Mouse (Mus musculus): ENCODE data around the gene Inpp4a.
A peak's percentile ranks its signal among the peaks of the same experiment; 100 is the strongest.

The Inpp4a gene

DNA sequence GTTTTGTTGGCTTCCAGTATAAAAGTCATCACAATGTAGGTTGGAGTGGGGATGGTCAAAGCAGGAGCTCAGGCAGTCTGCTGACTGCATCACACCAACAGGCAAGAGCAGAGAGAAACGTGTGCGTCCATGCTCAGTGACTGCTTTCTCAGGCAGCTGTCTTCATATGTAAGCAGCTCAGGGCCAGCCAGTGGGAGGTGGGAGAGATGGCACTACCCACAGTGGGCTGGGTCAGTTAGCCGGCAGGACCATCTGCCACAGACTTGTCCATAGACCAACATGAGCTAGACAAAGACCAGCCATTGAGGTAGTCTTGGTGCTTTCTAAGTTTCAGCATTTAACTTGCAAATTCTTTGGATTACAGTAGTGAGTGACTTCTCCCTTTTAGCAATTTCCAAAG lies 56.6 kb downstream of the Inpp4a start:
- DNase-seq (ENCODE audit: extremely low spot score), result no peak

DNA sequence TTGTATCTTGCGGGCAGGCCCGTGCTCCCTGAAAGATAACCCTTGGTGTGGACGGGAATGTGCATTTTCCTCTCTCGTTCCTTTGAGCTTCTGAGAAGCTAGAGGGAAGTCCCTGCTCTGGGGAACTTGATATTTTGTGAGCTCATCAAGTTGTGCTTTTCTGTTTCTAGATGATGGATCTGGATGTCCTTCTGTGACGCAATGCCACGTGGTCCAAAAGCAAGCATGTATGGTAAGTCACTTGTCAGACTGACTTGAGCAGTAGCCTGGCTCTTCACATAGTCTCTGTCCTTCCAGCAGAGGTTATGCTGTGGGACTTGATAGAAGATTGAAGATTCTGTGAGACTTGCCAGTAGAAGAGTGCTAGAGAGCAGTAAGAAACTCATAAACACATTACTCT lies 57.5 kb downstream of the Inpp4a start:
- DNase-seq (ENCODE audit: extremely low spot score), result no peak

DNA sequence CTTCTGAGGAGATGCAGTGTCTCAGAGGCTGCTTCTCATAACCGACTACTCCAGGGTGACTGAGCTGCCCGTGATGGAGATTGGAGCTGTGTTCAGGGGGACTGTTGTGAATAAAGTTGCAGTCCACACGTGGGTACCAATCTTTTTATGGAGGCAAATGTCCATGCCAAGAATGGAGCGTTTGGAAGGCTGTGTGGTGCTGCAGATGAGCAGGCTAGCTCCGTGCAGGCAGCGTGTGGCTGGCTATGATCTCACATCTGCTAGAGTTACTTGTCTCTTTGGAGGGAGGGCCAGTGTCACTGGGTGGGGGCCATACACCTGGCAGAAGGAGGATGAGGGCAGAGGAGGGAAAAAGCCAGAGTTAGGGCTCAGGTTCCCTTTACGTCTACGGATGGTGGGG lies 59.0 kb downstream of the Inpp4a start:
- no peak for DNase-seq (ENCODE audit: extremely low spot score)

DNA sequence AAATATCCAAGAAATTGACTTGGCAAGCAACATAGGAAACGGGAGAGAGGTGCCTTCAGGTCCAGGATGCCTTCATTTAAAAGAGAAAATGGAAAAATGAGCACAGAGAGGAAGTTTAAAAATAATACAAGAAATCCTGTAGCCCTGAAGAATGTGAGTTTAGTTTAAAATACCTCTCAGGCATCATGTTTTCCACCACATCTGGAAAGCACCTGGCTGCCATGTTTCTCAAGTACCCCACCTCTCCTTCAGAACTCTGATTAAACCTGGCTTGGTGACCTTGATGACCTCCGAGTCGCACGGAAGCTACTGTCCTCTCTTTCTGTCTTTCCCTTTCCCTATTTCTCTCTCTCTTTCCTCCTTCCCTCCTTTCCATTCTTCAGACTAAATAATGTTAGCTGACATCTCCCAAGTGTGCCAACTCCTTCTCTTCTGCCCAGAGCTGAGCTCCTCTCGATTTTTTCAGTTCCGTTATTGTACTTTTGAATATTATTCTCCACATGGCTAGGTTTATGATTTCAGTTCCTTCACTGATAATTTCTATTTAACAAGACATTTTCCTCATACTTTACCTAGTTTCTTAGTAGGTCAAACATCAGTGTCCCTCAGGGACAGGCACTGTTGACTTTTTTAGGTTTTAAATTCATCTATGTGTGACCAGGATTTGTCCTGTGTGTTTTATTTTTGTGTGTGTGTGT lies 59.9 kb downstream of the Inpp4a start:
- no peak for DNase-seq (ENCODE audit: extremely low spot score)

DNA sequence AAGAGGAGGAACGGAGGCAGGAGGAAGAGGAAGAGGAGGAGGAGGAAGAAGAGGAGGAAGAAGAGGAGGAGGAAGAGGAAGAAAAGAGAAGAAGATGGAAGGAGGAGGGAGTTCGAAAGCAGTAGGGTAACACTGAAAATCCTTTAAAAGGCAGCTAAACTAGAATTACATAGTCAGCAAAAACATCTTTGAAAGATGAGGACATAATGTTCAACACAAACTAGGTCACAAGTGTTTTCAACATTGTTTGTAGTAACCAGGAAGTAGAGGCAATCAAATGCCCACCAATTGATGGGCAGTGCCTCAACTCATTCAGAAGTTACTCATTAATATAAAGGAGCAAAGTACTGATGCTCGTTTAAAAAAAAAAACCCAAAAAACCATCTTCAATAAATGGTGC lies 61.1 kb downstream of the Inpp4a start:
- no peak for DNase-seq (ENCODE audit: extremely low spot score)

DNA sequence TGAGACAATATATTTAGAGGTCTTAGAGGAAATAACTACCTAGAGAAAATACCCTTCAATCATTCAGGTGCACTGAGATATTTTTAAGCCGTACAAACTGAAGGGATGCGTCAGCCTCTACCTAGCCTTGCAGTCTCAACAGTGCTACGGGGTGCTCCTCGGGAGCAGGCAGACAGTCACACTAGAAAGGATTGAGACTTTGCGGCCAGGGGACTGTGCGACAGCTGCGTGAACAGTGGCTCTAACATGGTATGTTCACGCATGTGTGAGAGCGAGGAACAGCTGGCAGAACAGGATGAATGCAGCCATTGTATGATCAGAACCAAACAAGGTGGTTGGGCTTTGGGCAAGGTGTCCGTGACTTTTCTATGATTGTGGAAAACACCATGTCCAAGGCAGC lies 63.1 kb downstream of the Inpp4a start:
- DNase-seq (ENCODE audit: extremely low spot score), result no peak

DNA sequence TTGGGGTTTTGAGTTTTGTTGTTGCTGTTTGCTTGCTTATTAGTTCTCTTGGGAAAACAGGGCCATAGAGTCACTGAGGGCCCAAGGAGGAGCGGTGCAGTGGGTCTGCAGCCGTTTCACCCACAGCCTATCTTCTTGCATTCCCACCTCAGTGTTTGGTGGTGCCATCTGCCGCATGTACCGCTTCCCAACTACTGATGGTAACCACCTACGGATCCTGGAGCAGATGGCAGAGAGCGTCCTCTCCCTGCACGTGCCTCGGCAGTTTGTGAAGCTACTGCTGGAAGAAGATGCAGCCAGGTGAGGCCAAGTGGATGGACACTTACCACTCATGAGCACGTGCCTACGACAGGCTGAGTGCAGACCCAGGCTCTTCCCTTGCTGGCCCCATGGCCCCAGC lies 68.5 kb downstream of the Inpp4a start:
- DNase-seq (ENCODE audit: extremely low spot score), result no peak

DNA sequence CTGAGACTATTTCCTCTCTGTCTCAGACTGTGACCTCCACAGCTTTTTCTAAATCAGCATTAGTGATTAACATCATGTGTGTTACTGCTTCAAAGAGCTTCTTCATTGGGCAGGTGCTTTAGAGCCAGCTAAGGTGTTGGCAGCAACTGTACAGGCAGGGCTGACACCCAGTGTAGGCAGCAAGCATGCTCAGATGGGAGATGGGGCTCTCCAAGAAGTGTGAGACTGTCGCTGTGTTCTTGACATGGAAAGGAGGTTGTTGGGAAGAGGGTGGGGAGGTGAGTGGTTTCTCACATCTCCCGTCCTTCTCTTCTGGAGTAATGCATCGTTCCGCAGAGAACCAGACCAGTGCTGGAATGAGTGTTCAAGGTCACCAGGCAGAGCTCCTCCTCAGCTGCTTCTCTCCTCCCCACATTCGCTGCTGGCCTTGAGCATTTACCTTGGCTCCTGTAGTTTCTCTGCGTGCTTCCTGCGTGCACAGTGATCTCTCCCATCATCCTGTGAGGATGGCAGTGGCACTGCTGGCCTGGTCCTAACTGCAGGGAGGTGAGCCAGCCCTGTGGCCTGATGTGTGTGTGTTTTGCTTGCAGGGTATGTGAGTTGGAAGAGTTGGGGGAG lies 69.2 kb downstream of the Inpp4a start:
- DNase-seq (ENCODE audit: extremely low spot score), result no peak

DNA sequence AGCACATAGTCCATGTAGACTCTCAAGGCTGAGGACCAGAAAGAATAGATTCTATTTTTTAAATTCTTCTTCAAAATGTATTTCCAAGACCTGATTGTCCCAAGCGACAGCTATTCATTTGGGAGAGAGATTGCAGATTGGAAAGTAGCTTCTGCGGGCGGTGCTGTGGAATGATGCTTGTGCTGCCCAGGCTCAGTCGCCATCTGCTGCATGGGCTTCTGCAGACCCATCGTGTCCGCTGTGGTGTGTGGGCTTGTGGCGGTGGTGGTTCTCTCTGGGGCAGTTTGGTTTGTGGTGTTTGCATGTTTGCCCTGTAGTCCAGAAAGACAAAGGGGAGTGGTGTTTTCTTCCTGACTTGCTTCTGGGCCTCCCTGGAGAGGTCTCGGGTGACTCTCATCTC lies 76.5 kb downstream of the Inpp4a start:
- no peak for DNase-seq (ENCODE audit: extremely low spot score)

DNA sequence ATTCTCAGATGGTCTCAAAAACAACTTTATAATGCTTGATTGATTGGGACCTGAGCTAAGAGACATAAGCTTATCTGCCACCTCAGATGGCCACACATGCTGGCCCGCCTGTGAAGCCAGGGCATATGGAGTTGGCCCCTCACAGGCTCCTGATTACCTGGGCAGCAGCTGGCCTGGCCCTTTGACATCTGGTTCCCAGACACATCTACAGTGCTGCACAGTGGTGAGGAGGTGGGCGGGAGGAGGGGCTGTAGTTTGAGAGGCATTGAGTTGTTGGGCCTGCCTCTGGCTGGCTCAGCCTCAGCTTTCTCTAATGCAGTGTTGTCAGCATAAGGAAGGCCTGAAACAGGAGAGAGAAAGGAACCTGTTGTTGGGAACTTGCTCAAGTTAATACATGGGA lies 77.1 kb downstream of the Inpp4a start:
- DNase-seq (ENCODE audit: extremely low spot score), result no peak

DNA sequence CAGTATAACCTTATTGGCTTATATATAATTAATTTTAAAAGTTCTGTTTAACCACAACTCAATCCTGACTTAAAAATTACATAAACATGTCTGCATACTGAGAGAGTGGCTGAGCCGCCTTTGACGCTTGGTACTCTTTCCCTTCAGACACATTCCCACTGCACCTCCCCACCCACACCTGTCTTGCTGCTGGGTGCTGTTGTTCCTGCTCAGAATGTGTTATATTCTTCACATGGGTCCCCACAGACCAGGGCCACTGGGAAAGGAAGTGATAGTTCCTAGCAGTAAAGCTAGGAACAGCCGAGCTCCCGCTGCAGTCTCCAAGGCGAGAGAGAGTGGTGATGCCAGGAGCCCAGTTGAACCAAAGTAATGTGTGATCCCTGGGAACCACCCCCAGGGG lies 78.4 kb downstream of the Inpp4a start:
- DNase-seq (ENCODE audit: extremely low spot score), result no peak

DNA sequence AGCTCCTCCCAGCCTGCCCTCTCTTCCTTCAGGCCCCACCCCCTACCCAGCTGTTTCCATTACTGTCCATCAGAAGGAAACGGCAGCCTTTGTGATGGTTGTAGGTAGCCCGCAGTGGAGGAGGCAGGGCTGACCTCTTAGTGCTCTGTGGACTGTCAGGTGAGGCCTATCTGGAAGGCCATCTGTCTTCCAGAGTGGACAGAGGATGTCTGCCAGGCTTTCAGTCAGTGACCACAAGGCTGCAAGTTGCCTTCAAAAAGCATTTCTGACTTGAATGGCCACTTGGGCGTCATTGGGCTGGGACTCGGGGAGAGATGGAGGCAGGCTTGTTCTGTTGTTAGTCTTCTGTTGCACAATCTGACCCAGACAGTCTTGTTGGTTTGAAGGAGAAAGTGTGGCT lies 79.9 kb downstream of the Inpp4a start:
- no peak for DNase-seq (ENCODE audit: extremely low spot score)

DNA sequence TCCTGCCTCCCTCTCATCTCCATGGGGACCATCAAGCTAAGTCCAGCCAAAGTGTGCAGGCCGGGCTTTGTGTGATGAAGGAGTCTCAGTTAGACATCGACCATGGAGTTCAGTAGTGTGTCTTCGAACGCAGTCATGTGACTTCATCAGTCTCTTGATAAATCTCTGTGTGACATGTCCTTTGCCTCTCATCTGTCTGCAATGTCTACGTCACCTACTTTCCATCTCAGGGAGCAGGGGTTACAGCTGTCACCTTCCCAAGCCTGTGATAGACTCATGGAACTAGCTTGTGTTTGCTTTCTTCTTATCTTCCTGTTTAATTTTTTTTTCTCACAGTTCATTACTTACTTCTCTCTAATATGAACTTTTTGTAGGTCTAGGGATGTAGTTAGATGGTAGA lies 81.2 kb downstream of the Inpp4a start:
- DNase-seq (ENCODE audit: extremely low spot score), result no peak

DNA sequence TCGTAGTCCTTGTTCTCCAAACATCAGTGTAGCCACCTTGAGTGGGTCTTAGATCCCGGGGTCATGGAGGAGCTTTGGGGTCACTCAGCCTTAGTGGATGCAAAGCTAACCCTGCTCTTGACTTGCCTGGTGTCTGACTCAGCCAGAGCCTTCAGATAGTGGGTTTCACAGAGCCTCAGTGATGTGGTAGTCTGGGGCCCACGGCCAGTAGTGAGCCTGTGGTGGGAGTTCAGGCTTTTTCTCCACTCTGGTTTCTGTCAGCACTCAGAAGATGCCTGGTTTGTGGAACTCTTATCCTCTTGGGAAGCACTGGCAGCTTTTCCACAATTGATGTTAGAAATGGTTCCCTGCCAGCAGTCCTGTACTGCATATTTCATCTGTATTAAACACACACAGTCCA lies 84.6 kb downstream of the Inpp4a start:
- no peak for DNase-seq (ENCODE audit: extremely low spot score)

DNA sequence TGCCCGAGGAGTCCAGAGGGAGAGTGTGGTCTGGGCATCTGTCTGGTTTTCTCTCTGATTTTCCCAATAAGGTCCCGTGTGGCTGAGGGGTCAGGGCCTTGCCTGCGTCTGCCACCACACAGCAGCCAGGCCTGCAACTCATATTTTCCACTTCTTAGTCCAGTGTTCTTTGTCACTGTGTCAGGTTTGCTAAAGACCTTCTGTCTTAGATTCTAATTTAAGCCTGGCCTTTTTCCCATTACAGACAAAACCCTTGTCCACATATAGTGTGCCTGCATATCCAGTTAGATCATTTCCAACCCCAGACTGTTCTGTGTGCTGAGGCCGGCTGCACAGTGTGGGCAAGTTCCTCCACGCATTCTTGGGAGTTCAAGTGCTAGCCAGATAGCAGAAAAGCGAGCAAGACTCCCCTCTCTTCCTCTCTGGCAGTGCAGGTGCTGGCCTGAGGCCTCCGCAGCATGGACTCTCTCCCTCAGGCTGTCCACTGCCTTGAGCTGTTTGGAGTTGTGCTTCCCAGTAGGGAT lies 86.8 kb downstream of the Inpp4a start:
- no peak for DNase-seq (ENCODE audit: extremely low spot score)

DNA sequence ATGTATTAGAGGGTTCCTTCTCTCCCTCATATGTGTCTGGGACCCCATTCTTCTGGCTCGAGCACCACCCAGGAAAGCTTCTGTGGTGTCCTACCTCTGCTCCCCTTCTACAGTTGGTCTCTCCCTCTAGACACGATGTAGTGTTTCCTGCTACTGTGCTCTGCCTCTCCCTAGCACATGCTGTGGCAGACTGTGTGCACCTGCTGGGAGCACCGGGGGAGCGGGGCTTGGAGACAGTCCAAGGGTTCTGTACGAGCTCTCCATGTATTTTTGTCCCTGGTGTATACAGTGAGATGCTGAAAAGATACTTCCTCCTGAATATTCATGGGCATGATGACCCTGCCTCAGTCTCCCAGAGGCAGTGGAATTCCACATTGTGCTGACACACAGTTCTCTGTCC lies 93.5 kb downstream of the Inpp4a start:
- DNase-seq (ENCODE audit: extremely low spot score), result no peak

DNA sequence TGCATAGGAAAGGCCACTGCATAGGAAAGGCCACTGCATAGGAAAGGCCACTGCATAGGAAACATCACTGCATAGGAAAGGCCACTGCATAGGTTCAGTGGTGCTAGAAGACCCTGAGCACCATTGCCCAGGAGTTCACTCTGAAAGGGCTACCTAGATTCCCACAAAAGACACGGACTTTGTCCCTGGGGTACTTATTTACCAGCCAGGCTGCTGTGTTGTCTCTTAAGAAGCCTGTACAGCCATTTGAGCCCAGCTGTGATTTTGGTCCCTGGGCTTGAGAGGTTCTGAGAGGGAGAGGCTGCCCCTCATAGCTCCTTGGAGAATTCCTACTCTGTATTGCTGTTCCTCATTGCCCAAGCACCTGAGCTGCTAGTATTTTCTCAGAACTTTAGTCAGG lies 96.8 kb downstream of the Inpp4a start:
- DNase-seq (ENCODE audit: extremely low spot score), result no peak

DNA sequence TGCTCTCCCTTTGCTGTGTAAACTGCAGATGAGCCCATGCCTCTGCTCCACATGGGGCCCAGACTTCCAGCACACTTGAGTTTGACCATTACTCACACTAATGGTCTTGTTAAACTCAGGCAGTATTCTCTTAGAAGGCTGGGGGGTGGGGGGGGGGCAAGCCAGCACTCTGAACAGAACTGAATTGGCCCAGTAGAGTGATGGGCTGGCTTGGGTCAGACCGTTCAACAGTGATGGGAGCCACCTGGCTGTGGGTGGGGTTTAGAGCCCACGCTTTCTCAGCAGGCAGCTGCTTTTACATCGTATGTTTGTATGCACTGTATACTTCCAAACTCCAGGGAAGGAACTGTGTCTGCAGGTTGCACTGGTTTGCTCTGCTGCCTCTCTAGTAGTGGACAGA lies 99.3 kb downstream of the Inpp4a start:
- no peak for DNase-seq (ENCODE audit: extremely low spot score)

DNA sequence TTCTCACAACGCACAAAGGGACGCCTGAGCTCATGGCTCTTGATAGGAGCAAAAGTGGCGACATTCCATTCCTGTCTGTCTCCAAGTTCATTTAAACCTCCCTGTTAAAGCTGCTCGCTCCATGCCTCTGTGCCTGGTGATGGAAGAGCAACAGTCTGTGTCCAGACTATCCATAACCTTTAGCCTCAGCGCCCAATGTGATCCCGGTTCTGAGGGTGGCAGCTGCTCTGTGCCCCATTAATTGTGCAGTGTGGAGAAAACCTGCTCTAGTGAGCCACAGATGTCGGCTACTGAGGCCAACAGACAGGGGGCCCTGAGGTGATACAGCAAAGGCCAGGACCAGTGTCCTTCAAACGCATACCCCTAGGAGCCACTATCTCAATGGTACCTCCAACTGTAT lies 100.1 kb downstream of the Inpp4a start:
- no peak for DNase-seq (ENCODE audit: extremely low spot score)

DNA sequence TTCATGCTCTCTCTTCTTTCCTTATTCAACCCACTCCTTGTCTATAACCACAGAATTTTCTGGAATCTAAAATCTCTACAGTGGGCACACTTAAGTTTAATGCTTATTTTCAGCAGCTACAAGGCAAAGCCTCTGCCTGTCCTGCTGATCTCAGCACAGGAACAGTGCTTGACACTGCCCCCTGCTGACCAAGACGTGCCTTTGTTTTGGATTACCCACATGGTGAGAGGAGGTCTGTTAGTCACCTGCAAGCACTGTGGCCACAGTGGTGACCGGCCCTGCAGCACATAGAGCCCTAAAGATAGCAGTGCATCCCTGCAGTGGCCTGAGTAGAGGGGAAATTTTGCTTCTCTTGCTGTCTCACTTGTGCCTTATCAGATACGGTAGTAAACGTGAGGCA lies 102.0 kb downstream of the Inpp4a start:
- peak; percentile 45 for DNase-seq (ENCODE audit: extremely low spot score)

DNA sequence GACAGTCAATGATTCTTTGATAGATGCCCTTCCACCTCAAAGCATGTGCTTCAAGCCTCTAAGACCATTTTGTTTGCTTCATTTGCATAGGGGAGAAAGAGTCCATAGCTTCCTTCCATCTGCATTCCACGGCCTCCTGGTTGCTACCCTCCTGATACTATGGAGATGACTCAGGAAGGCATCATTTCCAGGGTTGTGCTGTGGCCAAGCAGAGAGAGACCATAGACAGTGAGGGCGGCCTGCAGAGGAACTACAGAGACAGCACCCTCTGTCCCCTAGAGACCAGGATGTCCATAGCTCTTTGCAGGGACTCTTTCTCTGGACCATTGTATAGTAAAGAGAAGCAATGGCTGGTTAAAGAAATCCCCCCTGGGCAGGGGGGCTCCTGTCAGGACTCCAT lies 105.5 kb downstream of the Inpp4a start:
- no peak for DNase-seq (ENCODE audit: extremely low spot score)

DNA sequence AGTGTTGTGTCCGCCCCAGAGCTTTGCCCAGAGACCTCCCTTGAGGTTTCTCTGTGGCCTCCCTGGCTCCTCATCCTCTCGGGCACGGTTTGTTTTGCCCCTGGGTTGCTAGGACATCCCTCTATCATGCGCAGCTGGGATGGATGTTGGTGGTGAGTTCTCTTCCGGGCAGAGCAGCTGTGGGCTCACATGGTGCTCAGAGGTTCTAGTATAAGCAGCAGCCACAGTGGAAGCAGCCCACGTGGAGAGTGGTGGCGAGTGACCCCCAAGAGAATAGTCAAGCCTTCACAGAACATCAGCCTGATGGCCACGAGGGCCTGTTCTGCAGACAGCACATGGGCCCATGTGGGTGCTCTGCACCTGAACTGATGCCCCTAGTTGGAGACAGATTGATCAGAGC lies 107.6 kb downstream of the Inpp4a start:
- DNase-seq (ENCODE audit: extremely low spot score), result no peak

DNA sequence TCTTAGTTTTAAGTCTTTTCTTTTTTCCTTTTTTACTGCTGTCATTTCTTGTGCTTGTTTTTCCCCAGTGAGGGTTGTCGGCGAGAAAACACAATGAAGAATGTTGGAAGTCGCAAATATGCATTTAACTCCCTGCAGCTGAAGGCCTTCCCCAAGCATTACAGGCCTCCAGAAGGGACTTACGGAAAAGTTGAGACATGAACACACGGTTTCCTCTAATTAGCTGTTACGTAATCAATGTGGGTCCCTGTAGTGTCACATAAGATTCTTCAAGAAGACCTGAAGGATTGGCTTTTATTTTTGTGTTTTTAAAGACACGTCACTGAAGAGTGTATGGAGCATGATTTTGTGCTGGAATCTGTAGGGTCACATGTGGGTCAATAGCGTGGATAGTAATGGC lies 108.4 kb downstream of the Inpp4a start:
- no peak for DNase-seq (ENCODE audit: extremely low spot score)

DNA sequence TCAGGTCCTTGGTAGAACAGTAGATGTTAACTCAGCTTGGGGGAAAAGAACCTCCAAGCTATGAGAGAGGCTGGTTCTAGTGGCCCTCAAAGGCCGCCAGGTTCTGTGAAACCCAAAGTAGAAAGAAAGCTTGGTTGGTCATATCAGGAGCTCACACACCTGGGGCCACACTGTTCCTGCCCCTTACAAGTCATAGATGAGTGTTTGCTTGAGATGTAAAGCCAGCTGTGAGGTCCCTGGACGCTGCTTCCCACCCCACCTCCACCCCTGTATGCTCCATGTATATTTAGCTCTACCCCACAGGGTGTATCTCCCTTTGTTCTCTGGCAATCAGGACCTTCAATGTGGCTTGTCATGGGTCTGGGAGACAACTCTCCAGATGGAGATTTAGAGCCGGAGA lies 109.0 kb downstream of the Inpp4a start:
- no peak for DNase-seq (ENCODE audit: extremely low spot score)
